Mouse (Mus musculus) testis, adult 2 months (tissue): Measurements from ENCODE around the gene Antxr1. TPM values are rescaled to one million over a fixed set of nuclear protein-coding genes. Genes with fewer than 3 reads are reported as not detected.
"Not testable (repeated sequence)": the region's sequence is repeated elsewhere in the genome, so short reads cannot be mapped to it uniquely, and the experiment has no call there.

Experiments used
- H3K27ac ChIP-seq: fragments of 200-500 bp; 2 replicates; pipeline ENCODE4 v1.5.1; 2012; ENCODE audit warnings: low read depth, low read length; ENCODE audit not compliant: control insufficient read depth, insufficient read depth
- H3K27me3 ChIP-seq: fragments of 200-500 bp; 2 replicates; pipeline ENCODE4 v1.6.1; 2012; ENCODE audit warnings: mild to moderate bottlenecking, low read length, moderate library complexity; ENCODE audit not compliant: control insufficient read depth, insufficient read depth
- H3K36me3 ChIP-seq: fragments of 200-500 bp; 2 replicates; pipeline ENCODE4 v1.6.1; 2012; ENCODE audit warnings: mild to moderate bottlenecking, low read length; ENCODE audit not compliant: control insufficient read depth, insufficient read depth
- H3K4me1 ChIP-seq: fragments of 200-500 bp; 2 replicates; pipeline ENCODE4 v1.6.1; 2012; ENCODE audit warnings: low read length; ENCODE audit not compliant: control insufficient read depth, insufficient read depth
- H3K4me3 ChIP-seq: fragments of 200-500 bp; 2 replicates; pipeline ENCODE4 v1.5.1; 2012; ENCODE audit warnings: low read depth, mild to moderate bottlenecking, low read length, moderate library complexity, mixed read lengths; ENCODE audit not compliant: control insufficient read depth
- CTCF ChIP-seq: fragments of 200-500 bp; IDR thresholded peaks from 2 replicates; pipeline ENCODE4 v1.5.1; 2012; ENCODE audit warnings: low read depth, mild to moderate bottlenecking, inconsistent platforms, low read length, moderate library complexity; ENCODE audit not compliant: control insufficient read depth, insufficient read depth, insufficient replicate concordance
- POLR2A ChIP-seq: fragments of 200-500 bp; IDR thresholded peaks from 2 replicates; pipeline ENCODE4 v1.6.1; 2012; ENCODE audit warnings: low read depth, mild to moderate bottlenecking, inconsistent platforms, low read length, moderate library complexity; ENCODE audit not compliant: control insufficient read depth
- polyA plus RNA-seq: library from polyadenylated mRNA; depleted of rRNA; stranded (reverse); fragments of >200 nt; gene quantifications from 2 replicates; pipeline ENCODE4 v1.2.3, GENCODE M21; 2012

Gene Antxr1
- polyA plus RNA-seq, 1 experiment: 0.62 TPM

DNA sequence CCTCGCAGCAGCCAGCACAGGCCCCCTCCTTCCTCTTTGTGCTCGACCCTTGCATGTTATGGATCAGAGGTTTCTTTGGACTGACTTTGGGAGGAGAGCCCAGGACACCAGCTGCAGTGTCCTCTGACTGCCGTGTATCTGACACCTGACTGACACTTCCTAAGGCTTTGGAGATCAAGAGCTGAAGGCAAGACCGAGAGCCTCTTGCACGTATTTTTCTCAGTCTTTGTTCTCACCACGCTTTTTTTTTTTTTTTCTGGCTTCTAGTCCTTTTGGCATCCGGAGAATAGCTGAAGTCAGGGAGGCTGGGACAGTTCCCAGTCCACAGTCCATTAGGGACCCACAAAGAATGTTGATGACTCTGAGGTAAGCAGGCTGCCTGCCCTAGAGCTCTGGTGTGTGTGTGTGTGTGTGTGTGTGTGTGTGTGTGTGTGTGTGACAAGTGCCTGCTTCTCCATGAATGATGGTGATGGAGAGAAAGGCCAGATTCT lies 233.2 kb downstream of the Antxr1 start:
- Histone ChIP-seq H3K36me3 (no peaks in the 10 kb centered on the region), H3K4me1 (no peaks in the 10 kb centered on the region), H3K4me3 (no peak overlapping the region), H3K27ac (no peak overlapping the region), H3K27me3 (no peaks in the 10 kb centered on the region)
- TF ChIP-seq POLR2A: no peak
- no peak for TF ChIP-seq CTCF

DNA sequence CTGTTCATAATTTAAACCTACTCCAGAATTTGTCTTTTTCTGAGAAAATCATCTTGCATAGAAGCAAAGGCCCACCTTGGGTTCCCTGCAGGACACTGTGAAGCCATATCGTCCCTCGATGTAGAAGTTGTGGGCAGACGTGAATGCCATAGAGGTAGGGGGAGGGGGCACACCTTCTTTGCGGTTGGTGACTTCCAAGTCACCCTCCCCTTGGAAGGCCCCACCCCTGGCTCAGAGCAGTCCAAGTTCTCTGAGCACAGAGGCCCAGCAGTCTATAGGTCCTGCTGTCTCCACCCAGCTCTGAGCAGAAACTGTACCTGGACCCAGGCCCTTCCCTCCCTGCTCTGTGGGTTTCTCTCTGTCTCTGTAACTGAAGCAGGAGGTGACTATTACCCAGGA lies 233.7 kb downstream of the Antxr1 start:
- H3K36me3 ChIP-seq: no peaks in the 10 kb centered on the region
- TF ChIP-seq CTCF: no peak; the same call in 1 of the 2 replicates
- TF ChIP-seq POLR2A: no peak
- no peaks in the 10 kb centered on the region for H3K4me1 ChIP-seq
- H3K4me3 ChIP-seq: no peak overlapping the region
- no peak overlapping the region for H3K27ac ChIP-seq
- no peaks in the 10 kb centered on the region for H3K27me3 ChIP-seq

DNA sequence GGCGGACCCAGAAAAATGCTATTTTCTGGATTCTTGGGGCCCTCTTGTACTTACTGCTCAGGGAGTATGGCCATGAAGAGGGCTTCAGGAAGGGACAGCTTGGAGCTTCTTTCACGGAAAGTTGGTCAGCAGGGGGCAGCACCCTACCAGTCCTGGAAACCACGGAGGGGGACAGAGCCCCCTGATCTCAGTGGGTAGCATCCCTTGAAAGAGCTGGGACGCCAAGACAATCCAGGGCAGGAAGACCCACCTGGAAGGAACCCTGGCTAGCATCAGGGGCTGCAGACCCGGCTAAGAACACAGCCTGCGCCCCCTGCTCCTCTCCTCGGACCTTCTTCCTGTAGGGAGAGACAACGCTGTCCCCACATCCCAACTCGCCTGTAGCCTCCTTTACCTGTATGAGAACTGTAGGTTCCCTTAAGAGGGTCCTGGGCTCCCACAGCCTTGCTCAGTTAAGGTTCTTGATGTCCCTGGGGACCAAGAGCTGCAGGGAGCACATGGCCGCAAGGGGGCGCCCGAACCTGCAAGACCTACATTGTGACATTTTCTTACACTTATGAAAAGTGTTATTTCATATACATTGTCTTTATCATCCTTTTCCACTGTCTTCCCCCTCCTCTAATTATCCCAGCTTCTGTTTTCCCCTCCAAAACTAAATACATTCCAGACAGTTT lies 234.2 kb downstream of the Antxr1 start:
- Histone ChIP-seq H3K27me3 (no peaks in the 10 kb centered on the region), H3K4me3 (no peak overlapping the region), H3K36me3 (no peaks in the 10 kb centered on the region), H3K27ac (no peak overlapping the region), H3K4me1 (no peaks in the 10 kb centered on the region)
- TF ChIP-seq POLR2A: no peak
- TF ChIP-seq CTCF: peak; percentile 72; the same call in 1 of the 2 replicates

DNA sequence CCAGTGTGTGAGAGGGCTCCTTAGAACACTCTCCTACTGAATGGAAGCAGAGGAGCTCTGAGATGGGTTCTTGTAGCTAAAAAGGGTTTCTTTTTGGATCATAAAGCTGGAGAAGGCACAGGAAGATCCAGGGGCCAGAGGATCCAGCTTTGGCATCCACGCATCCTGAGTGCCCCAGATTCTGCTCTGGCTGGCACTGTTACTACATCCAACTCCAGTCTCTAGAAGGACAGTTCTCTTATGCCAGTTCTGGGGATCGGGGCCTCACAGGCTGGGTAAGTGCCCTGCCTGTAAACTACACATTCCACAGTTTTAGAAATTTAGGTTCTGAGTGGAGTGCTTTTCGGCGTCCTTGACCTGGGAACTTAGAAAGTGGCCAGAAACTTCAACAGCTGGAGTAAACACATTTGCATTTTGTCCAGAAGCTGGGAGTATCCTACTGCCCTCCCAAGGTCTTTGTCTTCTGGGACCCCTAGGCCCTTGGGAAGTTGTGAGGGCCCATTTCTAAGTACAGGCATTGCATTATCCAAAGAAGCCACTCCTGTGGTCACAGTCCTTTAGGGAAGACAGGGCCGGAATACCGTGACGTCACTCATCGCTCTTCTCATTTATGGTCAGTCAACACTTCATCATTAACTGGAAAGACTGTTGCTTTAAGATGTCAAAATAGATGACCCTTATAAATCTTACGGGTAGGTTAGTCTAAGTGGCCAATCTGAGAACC lies 235.2 kb downstream of the Antxr1 start:
- H3K27me3 ChIP-seq: no peaks in the 10 kb centered on the region
- H3K4me1 ChIP-seq: no peaks in the 10 kb centered on the region
- H3K27ac ChIP-seq: no peak overlapping the region
- no peak for TF ChIP-seq POLR2A
- no peak for TF ChIP-seq CTCF
- no peak overlapping the region for H3K4me3 ChIP-seq
- H3K36me3 ChIP-seq: no peaks in the 10 kb centered on the region

DNA sequence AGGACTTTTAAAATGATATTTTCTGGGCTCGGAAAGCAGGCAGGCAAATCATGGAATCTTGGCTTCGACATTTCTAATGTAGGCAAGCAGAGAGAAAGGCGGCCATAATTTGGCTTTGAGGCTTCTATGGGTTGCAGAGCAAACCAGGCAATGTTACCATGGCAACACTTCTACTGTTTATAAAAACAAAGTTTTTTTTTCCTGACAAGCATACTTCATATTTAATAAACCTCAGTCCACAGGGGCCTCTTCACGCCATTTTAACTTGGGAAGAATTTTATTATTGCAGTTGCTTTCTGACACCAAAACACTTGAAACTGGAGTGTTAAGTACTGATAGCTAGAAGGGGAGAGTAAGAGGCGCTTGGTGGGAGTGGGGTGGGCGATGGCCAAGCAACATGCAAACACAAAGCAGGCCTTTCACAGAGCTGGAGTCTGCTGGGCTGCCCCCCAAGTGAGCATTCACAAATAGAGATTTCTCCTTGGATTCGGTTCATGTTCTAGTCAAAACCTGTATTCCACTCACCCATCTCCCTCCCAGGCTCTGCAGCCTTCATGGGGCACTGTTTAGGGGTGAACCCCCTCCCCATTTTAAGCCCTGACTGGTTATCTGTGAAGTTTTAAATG lies 235.8 kb downstream of the Antxr1 start:
- H3K4me3 ChIP-seq: no peak overlapping the region
- H3K27me3 ChIP-seq: no peaks in the 10 kb centered on the region
- no peaks in the 10 kb centered on the region for H3K36me3 ChIP-seq
- no peak for TF ChIP-seq CTCF
- no peak for TF ChIP-seq POLR2A
- no peaks in the 10 kb centered on the region for H3K4me1 ChIP-seq
- H3K27ac ChIP-seq: no peak overlapping the region

DNA sequence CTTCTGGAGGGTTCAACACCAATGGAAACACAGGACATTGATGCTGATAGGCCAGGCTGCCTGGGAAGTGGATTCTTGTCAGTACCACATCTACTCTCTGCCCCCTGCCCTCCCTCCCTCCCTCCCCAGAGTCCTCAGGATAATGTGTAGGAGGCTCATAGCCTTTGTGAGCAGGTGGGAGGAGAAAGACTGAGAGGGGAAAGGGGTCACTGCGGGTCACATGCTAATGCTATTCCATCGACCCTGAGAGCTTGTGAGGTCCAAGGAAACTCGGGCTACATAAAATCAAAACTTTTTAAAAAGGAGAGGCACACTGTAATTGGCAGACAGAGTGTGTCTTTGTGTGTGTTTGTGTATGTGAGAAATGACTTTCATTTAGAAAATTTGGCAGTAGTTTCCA lies 236.4 kb downstream of the Antxr1 start:
- H3K27ac ChIP-seq: no peak overlapping the region
- H3K27me3 ChIP-seq: no peaks in the 10 kb centered on the region
- H3K36me3 ChIP-seq: no peaks in the 10 kb centered on the region
- TF ChIP-seq POLR2A (no peak), CTCF (no peak)
- no peak overlapping the region for H3K4me3 ChIP-seq
- no peaks in the 10 kb centered on the region for H3K4me1 ChIP-seq

DNA sequence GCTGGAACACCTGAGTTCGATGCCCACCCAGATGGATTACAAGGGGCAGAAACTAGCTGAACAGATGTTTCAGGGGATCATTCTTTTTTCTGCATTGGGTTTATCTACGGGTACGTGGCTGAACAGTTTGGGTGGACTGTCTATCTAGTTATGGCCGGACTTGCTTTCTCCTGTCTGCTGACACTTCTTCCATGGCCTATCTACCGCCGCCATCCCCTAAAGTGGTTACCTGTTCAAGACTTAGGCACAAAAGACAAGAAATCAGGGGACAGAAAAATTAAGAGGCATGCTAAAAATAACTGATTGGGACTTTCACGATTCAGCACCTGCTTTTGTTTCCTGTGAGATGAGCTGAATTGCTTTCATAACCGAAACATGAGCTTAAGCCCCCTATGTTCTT lies 242.0 kb downstream of the Antxr1 start:
- H3K4me1 ChIP-seq, H3K36me3 ChIP-seq, H3K27ac ChIP-seq: not testable (repeated sequence)

DNA sequence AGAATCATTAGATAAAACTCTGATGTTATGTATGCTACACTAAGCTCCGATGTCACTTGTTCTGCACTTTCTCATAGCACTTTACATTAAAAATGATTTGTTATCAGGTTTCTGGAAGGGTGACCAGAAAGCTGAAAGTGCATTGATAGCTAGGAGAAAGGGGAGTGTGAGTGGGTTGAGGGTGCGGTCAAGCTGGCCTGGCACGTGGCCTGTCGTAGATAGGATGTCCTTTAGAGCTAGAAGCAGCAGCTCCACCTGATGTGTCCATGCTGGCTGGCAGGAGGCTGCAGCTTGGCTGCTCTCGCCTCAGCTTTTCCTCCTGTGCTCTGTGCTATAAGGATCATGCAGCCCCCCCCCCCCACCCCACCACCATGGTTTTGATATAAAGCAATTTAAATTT lies 243.1 kb downstream of the Antxr1 start:
- H3K27me3 ChIP-seq: no peaks in the 10 kb centered on the region
- TF ChIP-seq CTCF: no peak
- no peak for TF ChIP-seq POLR2A

More for the DNA sequence above, 242.0 kb downstream of the Antxr1 start:
- not testable (repeated sequence) for H3K4me3 ChIP-seq, H3K27me3 ChIP-seq

More for the DNA sequence above, 243.1 kb downstream of the Antxr1 start:
- Histone ChIP-seq H3K36me3 (peaks cover 6% of the 10 kb centered on the region), H3K27ac (no peak overlapping the region), H3K4me1 (no peaks in the 10 kb centered on the region), H3K4me3 (no peak overlapping the region)
